Mouse (Mus musculus) CD4-positive, CD25-positive, alpha-beta regulatory T cell, adult 2 months (primary cell): ENCODE data around the gene Arhgap19.
A peak's percentile ranks its signal among the peaks of the same experiment; 100 is the strongest.

Experiments
- DNase-seq: peaks from one replicate; pipeline ENCODE4 v3.0.0-alpha.2; 2012; ENCODE audit warnings: low read depth, low spot score

Arhgap19 gene

DNA sequence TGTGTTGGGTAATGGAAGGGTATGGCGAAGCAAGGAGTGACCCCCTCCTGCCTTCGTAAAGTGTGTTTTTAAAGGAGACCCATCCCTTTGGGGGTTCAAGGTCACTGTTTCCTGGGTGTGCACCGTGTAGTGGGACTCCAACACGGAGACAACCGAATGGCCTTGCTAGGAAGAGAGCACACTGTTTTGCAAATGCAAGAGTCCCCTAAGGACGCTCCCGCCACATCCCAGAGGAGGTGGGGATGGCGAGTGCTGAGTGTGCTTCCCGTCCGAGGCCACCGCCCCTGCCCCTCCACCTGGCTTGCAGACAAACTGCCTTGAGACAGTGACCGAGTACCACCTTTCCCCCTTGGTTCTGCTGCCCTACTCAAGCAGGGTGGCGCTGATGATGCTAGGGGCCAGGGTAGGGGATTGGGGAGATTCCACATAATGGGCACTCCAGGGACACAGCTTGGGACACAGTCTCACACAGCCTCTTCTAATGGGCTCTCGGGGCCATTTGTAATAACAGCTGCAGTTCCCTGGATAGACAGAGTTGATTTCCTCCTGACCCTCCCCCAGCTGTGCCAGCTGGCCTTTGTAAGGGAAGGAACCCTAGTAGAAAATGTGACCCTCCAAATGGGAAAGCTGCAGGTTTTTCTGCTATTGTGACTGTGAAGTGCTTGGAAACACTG lies 30.0 kb upstream of the Arhgap19 start:
- DNase-seq, result no peak

DNA sequence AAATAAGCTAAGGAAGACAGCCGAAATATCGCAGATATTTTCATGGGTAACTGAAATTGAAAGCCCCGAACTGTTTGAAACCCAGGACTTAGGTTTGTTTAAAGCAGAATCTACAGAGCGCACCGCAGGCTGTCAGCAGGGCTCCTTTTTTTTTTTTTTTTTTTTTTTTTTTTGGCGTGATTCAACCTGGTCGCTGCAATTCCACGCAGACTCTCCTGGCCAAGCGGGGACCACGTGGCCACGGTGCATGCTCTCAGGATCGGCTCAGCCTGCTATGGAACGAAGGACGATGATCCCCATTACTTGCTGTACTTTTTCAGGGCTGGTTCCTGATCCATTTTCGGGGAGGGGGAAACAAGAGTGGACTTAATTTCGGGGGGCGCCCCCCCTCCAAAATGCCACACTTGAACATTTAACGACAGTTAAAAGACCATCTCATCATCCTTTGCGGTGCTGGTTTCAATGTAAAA lies 29.3 kb upstream of the Arhgap19 start:
- DNase-seq, result no peak

DNA sequence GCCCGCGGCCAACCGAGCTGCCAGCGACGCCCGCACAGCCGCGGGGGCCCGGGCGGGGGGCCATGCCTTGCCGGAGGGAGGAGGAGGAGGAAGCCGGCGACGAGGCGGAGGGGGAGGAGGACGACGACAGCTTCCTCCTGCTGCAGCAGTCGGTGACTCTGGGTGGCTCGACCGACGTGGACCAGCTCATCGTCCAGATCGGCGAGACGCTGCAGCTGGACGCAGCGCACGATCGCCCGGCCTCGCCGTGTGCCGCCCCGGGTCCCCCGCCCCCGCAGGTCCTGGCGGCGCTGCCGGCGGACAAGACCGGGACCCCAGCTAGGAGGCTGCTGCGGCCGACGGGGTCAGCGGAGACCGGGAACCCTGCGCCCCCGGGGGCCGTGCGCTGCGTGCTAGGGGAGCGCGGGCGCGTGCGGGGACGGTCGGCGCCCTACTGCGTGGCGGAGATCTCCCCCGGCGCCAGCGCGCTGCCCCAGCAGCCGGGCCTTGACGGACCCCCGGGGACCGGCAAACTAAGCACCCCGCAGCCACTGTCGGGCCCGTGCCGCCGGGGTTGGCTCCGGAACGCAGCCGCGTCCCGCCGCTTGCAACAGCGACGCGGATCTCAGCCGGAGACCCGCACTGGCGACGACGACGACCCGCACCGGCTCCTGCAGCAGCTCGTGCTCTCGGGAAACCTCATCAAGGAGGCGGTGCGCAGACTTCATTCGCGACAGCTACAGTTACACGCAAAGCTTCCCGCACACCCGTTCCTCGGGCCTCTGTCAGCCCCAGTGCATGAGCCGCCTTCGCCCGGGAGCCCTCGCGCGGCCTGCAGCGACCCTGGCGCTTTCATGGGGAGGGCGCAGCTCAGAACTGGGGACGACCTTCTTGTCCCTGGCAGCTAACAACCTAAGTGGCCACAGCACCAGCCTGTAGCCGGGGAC lies 28.5 kb upstream of the Arhgap19 start:
- DNase-seq, result peak; percentile 83

DNA sequence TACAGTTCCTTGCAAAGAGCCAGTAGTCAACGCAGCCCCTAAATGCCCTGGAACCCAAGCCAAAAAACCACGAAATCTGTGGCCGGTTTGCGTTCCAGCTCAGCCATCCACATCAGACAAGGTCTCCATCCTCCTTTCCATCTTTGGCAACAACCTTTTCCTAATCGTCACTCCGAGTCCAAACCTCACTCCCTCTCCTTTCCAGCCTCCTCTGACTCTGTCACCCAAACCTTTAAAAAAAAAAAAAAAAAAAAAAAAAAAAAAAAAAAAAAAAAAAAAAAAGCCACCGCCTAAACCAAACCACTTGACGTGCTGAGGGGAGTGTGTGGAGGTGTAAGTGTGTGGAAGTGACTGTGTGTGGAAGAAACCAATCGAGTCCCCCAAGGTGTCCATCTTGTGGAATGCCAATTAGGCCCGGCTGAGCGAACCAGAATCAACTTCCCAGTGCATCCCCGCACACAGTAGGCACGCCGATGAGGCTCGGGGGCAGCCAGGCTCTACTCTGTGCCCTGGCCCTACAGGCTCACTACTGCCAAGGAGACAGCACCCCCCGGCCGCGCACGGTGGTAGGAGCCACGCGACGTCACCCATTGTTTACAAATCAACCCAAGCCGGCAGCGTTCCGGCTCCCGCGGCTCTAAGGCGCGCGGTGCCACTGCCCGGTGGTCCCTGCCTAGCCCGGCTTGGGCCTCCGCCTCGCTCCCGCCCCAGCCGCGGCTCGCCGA lies 27.7 kb upstream of the Arhgap19 start, which contains the start of gene Frat1:
Gene Frat1, plus strand, starts transcription at position 590 of the 725 bp plus-strand sequence.
- peak; percentile 91 for DNase-seq

DNA sequence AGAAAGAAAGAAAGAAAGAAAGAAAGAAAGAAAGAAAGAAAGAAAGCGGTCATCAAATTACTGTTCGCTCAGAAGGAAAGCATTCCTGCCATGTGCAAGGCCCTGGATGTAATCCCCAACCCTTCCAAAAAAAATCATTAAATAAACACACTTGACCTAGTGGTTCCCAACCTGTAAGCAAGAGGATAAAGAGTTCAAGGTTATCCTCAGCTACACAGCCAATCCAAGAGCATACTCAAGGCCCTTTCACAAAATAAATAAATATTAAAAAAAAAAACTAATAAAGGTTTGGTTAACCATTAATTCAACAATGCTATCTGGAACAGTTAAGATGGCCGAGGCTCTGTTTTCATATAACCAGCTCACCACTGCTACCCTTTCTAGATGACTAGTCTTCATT lies 27.1 kb upstream of the Arhgap19 start:
- no peak for DNase-seq

DNA sequence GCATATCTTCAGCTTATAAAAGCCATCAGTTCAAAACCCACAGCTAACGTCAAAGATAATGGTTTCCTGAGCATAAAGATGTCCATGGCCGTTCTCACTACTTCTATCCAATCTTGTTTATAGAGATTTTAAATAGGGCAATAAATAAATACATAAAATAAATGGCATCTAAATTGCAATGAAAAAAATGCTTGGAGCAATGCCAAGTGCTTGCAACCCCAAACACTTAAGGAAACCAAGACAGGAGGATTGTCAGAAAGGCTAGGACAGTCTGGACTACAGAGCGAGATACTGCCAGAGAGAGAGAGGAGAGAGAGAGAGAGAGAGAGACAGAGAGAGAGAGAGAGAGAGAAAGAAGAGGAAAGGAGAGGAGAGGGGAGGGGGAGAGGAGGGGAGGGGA lies 24.7 kb upstream of the Arhgap19 start:
- no peak for DNase-seq

DNA sequence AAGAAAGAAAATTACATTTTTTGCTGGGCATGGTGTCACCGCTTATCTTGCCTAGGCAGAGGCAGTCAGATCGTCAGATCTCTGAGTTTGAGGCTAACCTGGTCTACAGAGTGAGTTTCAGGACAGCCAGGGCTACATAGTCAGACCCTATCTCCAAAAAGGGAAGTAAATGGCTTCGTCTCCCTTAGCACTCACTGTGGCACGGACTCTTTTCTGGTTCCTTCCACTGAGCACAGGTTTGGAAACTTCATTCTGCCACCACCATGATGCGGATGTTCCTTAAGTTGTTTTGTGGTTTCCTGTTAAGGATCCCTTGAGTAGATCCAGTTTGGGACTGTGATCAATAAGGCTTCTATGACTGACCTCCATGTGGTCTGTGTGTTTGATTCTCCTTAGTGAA lies 23.1 kb upstream of the Arhgap19 start:
- no peak for DNase-seq

DNA sequence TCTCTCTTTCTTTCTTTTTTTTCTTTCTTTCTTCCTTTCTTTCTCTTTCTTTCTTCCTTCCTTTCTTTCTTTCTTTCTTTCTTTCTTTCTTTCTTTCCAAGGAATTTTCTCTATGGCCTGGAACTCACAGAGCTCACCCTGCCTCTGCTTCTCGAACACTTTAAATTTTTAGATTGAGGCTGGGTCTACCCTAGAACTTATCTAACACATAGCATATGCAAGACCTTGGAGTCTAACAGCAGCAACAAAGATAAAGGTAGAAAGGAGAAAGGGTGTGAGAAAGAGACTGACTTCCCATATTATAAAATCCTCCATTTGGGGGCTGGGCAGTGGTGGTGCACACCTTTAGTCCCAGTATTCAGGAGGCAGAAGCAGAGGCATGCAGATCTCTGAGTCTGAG lies 20.7 kb upstream of the Arhgap19 start:
- no peak for DNase-seq

DNA sequence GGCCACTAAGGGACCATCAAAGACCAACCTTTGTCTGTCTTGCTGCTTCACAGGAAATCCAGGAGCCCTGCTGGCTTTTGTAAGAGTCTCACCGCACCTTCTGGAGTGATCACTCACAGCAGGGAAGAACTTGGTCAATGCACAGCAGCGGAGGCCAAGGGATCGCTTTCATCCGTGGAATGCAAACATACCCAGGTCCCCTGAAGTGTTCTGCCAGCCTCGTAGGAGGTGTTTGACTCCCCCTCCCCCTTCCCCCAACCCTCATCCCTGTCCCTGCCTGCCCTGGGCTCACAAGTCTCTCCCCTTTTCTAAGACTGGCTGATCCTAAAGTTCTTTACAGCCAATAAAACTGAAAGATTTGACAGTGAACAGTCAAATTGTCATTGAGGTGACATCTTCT lies 19.6 kb upstream of the Arhgap19 start:
- DNase-seq, result no peak

DNA sequence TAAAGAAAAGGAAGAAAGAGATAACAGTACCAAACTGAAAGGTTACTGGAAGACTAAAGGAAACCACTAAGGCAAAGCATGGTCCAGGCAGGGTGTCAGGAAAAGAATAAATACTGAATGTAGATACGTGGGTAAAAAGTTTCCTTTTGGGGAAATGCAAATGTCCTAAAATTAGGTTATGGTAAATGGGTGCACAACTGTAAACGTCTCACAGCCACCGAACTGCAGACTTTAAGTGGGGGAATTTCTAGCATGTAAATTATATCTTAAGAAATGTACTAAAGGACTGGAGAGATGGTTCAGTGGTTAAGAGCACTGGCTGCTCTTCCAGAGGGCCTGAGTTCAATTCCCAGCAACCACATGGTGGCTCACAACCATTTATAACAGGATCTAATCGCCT lies 16.9 kb upstream of the Arhgap19 start:
- DNase-seq, result no peak

DNA sequence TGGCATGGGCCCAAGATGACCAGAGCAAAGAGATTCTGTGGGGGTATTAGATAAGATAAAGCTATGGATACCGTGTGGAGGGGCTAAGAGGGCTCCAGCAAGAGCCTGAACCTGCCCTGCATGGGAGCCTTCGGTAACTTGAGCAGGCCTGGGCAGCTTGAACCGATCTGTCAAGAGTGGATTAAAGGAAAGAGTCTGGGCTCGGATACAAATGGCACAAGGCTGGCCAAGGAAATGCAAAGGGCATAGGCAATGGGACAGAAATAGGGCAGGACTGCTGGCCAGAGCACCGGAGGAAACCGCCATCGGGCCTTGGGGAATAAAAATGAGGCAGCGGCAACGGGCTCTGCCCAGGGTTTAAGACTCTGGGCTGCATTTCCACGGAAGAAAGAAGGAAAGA lies 15.5 kb upstream of the Arhgap19 start:
- DNase-seq, result no peak

DNA sequence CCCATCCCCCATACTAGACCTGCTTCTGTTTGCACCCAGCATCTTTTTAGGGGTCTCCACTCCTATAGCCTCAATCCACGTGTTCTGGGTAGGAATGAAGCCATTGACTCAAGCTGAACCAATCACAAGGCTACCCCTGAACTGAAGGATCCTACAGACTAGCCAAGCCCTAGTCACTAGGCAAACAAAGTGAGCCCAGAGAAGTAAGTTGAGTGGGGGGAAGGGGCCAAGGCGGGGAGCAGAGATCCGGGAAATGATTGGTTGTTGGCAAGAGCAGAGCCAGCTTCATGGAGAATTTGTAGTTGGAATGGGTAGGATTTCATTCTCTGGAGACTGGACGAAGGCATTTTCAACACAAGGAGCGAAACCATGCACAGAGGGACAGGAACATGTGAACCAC lies 15.1 kb upstream of the Arhgap19 start:
- DNase-seq, result no peak

DNA sequence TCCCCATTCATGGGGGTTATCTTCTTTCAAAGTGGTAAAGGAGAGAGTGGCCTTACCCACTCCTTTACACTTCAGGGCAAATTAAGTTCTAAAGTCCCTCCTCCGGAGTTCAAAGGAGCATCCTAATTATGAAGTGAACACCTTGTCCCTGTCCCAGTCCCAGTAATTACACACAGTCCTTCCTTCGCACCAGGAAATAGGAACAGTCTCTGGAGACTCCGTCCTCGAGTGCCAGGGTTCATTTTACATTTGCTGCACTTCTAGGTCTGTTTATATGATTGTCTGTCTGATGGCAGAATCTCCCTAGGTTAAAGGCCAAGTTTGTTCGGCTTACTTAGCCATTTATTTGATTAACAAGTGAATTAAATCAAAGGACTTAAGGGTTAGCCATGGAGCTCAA lies 14.6 kb upstream of the Arhgap19 start:
- no peak for DNase-seq

DNA sequence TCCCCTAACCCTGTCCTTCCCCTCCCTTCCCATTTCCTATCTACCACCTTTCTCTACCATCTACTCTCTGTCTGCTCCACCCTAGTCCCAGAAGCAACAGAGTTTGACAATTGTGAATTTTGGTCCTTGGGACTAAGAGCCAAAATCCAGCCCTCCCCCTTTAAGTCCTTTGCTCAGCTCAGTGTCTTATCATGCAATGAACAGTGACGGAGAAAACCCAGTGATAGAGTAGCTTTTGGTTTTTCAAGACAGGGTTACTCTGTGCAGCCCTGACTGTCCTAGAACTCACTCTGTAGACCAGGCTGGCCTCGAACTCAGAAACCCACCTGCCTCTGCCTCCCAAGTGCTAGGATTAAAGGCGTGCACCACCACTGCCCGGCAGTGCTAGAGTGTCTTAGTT lies 11.5 kb upstream of the Arhgap19 start:
- no peak for DNase-seq

DNA sequence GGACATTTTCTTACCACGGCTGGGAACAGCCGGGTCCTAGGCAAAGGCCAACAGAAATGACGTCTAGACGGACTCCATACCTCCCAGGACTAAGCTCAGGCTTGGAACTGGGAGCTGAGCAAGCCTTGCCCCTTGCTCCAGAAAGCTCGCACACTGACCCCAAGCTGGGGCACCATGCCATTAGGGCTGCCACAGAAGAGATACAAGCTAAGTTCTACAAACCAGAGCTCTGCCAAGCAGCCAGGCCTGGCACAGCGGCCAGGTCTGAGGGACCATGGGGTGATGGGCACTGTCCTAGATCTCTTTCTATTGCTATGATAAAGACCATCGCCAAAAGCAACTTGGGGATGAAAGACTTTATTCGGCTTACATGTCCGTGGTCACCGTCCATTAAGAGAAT lies 10.7 kb upstream of the Arhgap19 start:
- DNase-seq, result no peak

DNA sequence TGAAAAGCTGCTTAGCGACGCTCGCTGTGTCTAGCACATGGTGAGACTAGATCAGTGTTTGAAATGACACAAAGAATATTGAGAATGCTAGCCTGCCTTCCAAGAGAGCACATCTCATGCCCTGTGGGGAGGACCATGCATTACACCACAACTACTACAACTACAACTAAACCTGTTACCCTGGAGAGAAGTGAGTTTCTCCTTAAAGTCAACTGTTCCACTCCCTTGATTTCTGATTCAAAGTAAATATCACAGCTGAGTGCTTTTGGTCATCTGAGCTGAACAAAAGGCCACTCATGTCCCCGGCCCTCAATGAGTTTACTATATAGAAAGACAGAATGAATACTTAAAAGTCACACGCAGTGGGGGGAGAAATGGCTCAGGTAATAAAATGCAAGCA lies 8.2 kb upstream of the Arhgap19 start:
- no peak for DNase-seq

DNA sequence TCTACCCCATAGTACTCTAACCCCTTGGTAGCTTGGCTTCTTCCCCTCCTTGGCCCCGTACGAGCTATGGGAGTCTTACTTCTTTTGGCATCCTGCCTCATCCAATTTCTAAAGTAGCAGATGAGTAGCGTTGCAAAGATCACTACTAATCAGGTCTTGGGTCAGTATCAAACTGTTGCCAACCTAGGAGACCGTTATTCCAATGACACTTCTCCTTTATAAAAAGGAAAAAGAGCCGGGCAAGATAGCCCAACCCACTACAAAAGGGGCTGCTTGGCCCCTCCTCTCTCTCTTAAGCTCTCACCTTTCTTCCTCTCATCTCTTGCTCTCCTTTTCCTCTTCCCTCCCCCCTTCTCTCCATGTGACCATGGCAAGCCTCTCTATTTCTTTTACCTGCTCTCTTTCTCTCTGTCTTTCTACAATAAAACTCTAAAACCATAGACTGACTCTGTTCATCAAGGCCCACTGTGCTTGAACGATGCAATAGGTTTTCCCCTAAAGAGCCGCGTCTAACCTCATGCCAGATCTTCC lies 6.3 kb upstream of the Arhgap19 start:
- DNase-seq, result no peak

DNA sequence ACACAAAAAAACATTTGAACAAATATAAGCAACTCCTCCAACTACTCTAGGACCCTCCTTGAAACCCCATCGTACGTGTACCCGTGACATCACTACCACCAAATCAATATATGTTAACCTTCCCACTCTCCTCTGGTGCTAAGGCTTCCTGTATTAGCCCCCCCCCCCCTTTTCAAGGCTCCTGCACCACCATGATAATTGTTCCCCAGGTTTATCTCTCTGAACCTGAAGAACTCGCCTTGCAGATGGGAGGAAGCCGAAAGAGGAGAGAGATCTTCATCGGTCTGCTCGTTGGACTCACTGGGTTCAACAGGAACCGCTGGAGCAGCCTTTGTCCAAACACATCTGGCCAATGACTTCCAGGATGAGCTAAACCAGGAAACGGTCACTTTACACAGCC lies 5.7 kb upstream of the Arhgap19 start:
- no peak for DNase-seq

DNA sequence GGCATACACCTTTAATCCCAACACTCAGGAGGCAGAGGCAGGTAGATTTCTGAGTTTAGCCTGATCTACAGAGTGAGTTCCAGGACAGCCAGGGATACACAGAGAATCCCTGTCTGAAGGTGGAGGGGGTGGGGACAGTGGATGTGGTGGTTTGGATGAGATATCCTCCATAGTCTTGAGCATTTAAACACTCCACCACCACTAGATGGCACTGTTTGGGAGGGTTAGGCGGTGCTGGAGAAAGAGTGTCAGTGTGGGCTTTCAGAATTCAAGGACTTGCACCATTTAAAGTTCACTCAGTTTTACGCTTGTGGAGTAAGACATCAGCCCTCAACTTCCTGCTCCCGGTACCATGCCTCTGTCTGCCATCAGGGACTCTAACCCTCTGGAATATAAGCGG lies 4.0 kb upstream of the Arhgap19 start:
- DNase-seq, result peak; percentile 52

DNA sequence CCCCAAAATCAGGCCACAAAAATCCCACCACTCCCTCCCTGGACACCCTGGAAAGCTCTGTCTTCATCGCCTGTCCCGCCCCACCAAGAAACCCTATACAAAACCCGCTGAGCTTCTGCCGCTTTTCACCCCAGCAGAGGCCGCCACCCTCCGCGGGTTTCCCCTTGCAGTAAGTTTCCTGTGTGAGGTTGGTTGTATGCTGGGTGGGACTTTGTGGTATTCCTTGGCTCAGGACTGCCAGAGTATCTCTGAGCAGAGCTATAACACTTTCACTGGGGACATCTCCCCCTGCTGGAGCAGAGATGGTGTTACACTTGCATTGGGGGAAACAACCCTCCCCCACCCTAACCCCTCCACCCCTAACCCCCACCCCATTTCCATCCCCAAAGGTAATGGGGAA lies 1.5 kb upstream of the Arhgap19 start:
- peak; percentile 80 for DNase-seq

DNA sequence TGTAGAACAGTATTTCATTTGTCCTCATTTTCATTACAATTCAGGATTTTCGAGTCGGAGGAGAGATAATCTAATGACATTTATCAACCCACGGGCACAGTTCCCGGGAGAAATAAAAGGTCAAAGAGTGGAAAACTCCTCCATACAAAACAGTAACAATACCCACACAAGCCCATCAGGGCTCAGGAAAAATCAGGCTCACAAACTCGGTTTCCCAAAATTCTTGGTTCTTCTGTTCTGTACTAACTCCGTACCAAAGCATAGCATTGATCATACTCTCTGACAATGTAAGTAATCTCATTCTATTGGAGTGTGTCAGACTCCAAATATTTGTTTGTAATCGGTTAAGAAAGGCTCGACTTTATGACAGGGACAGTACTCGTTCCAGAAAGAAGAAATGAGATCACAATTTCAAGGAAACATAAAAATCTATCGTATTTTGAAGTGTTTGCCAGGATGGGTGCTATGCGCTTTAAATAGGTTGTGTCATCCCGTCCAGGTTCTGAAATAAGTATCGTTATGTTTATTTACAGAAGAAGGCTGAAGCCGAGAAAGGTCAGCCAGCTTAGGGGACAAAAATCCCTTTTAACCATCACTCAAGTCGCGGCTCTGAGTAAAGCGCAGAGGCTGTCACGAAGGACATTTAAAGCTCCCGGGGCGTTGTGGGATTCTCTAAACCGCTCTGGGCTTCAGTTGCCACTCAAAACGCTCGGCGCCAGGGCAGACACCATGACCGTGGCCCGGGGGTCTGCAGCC lies 683 bp downstream of the Arhgap19 start:
- DNase-seq, result no peak
